Mouse (Mus musculus) limb, embryonic 15.5 days (tissue): Measurements from ENCODE around the gene Hyal3. TPM values are rescaled to one million over a fixed set of nuclear protein-coding genes. Genes with fewer than 3 reads are reported as not detected.

Source experiments
- ATAC-seq: fragments of 200-750 bp; cut with Nextera tagmentation; 2 replicates; pipeline ENCODE4 v1.8.0; 2017; ENCODE audit warnings: low read depth, moderate TSS enrichment; ENCODE audit not compliant: insufficient number of reproducible peaks, low FRiP score, low TSS enrichment
- H3K27ac ChIP-seq: fragments of 300-500 bp; sonication (generic); 2 replicates; pipeline ENCODE4 v1.5.1; 2015; ENCODE audit warnings: moderate library complexity, mild to moderate bottlenecking, inconsistent platforms
- H3K27me3 ChIP-seq: fragments of 300-500 bp; sonication (generic); 2 replicates; pipeline ENCODE4 v1.6.1; 2015; ENCODE audit warnings: inconsistent platforms
- H3K36me3 ChIP-seq: fragments of 300-500 bp; sonication (generic); 2 replicates; pipeline ENCODE4 v1.6.1; 2015; ENCODE audit warnings: inconsistent platforms
- H3K4me1 ChIP-seq: fragments of 300-500 bp; sonication (generic); 2 replicates; pipeline ENCODE4 v1.6.1; 2015; ENCODE audit warnings: inconsistent platforms
- H3K4me2 ChIP-seq: fragments of 300-500 bp; sonication (generic); 2 replicates; pipeline ENCODE4 v1.6.1; 2015; ENCODE audit warnings: mild to moderate bottlenecking, inconsistent platforms
- H3K4me3 ChIP-seq: fragments of 300-500 bp; sonication (generic); 2 replicates; pipeline ENCODE4 v1.5.1; 2015; ENCODE audit warnings: mild to moderate bottlenecking, inconsistent platforms
- H3K9ac ChIP-seq: fragments of 300-500 bp; sonication (generic); 2 replicates; pipeline ENCODE4 v1.6.1; 2015; ENCODE audit warnings: inconsistent platforms
- H3K9me3 ChIP-seq: fragments of 300-500 bp; sonication (generic); 2 replicates; pipeline ENCODE4 v1.6.1; 2016; ENCODE audit warnings: inconsistent platforms
- WGBS: fragments of 180-500 bp; shearing (Covaris S2); methylation state at CpG from one replicate; pipeline ENCODE4 v1.1.7; 2015; 5-methylcytosine and 5-hydroxymethylcytosine counted together
- polyA plus RNA-seq: library from polyadenylated mRNA; unstranded; fragments of >200 nt; fragmentation: Nextera tagmentation; extraction: Ambion mirVana; gene quantifications from 2 replicates; pipeline ENCODE4 v1.2.1, GENCODE M21; 2015

Hyal3 gene
- polyA plus RNA-seq, 1 experiment from 2014 or later, result 1.6 TPM

DNA sequence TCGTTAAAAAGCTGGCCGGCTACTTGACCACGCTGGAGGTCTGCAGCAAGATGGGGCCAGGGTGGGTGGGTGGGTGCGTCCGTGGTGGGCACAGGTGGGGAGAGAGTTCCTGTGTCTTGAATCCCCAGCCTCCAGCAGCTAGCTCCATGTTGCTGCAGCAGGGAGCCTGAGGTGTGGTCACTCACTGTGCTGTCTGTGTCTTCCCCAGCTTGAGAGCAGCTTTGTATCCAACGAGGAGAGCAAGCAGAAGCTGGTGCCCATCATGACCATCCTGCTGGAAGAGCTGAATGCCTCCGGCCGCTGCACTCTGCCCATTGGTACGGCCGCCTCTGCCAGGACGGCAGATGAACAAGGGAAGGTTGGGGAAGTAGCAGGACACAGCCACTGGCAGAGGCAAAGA, 37.3 kb upstream of the Hyal3 start:
- Histone ChIP-seq H3K4me1 (peaks cover 51% of the 10 kb centered on the region), H3K4me3 (no peak overlapping the region), H3K36me3 (peaks cover 42% of the 10 kb centered on the region), H3K9me3 (no peaks in the 10 kb centered on the region), H3K27me3 (no peaks in the 10 kb centered on the region), H3K4me2 (no peak overlapping the region), H3K27ac (no peak overlapping the region), H3K9ac (no peak overlapping the region)
- ATAC-seq, result no peak
- 80% methylated on average over 11 of the region's 11 CpGs for WGBS

- no peaks in the 10 kb centered on the region for H3K27me3 ChIP-seq
- no peak overlapping the region for H3K9ac ChIP-seq
- peaks cover 33% of the 10 kb centered on the region for H3K36me3 ChIP-seq
- ATAC-seq, result no peak
- H3K4me1 ChIP-seq, result peaks cover 51% of the 10 kb centered on the region
- no peak overlapping the region for H3K4me3 ChIP-seq
- H3K9me3 ChIP-seq, result no peaks in the 10 kb centered on the region
- no peak overlapping the region for H3K4me2 ChIP-seq
- H3K27ac ChIP-seq, result no peak overlapping the region
- WGBS, result 92% methylated on average over 17 of the region's 17 CpGs
Measured at GRCm38 (mm10) chr9:107544196-107544700, 36.4 kb upstream of the Hyal3 start.

GRCm38 (mm10) chr9:107544729-107545128, 35.9 kb upstream of the Hyal3 start:
- no peak overlapping the region for H3K9ac ChIP-seq

DNA sequence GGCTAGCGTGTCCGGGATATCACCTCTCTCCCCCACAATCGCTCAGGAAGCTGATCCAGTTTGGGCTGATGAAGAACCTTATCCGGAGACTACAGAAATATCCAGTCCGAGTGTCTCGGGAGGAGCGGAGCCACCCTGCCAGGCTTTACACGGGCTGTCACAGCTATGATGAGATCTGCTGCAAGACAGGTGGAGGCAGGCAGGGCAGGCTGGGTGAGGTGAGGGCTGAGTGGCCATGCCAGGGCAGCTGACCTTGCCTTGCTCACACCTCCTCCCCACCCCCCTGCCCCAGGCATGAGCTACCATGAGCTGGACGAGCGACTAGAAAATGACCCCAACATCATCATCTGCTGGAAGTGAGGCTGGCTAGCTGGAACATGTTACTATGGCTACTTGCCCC, 35.4 kb upstream of the Hyal3 start:
- Histone ChIP-seq H3K4me1 (peaks cover 54% of the 10 kb centered on the region), H3K27me3 (no peaks in the 10 kb centered on the region)

More at GRCm38 (mm10) chr9:107544729-107545128, 35.9 kb upstream of the Hyal3 start:
- Histone ChIP-seq H3K4me2 (no peak overlapping the region), H3K27me3 (no peaks in the 10 kb centered on the region), H3K36me3 (peaks cover 28% of the 10 kb centered on the region), H3K9me3 (no peaks in the 10 kb centered on the region), H3K4me1 (peaks cover 53% of the 10 kb centered on the region), H3K27ac (no peak overlapping the region), H3K4me3 (no peak overlapping the region)
- ATAC-seq, result no peak
- WGBS, result 91% methylated on average over 12 of the region's 12 CpGs

GRCm38 (mm10) chr9:107545602-107546001, 35.0 kb upstream of the Hyal3 start:
- Histone ChIP-seq H3K4me2 (no peak overlapping the region), H3K9me3 (no peaks in the 10 kb centered on the region), H3K4me1 (peaks cover 57% of the 10 kb centered on the region), H3K9ac (no peak overlapping the region), H3K4me3 (no peak overlapping the region), H3K36me3 (peaks cover 21% of the 10 kb centered on the region), H3K27me3 (no peaks in the 10 kb centered on the region), H3K27ac (no peak overlapping the region)
- WGBS, result 10% methylated on average over 3 of the region's 3 CpGs
- no peak for ATAC-seq

More for the DNA sequence above, 35.4 kb upstream of the Hyal3 start:
- no peak overlapping the region for H3K4me3 ChIP-seq
- WGBS, result 80% methylated on average over 10 of the region's 10 CpGs
- no peak overlapping the region for H3K27ac ChIP-seq
- no peaks in the 10 kb centered on the region for H3K9me3 ChIP-seq
- no peak overlapping the region for H3K4me2 ChIP-seq
- H3K36me3 ChIP-seq, result peaks cover 23% of the 10 kb centered on the region
- no peak overlapping the region for H3K9ac ChIP-seq
- no peak for ATAC-seq

DNA sequence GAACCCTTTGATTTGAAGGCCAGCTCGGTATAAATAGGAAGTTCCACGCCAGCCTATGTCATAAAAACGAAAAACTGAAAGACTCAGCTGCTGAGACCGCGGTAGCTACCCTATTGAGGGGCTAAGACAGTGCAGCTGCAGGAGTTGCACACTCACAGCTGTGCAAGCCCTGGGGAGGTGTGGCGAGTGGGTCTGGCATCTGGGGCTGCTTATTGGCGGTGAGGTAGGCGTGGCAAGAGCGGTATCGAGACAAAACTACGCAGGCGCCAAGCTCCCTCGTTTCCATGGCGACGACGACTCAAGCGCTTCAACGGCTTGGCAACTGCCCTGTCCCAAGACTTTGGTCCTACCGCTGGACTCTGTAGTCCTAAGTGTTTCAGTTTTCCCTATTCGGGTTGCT, 33.6 kb upstream of the Hyal3 start, which contains the start of gene Zmynd10:
Zmynd10 (plus strand) TSS at position 273 of the 400 bp plus-strand sequence.
- 0 out of 2 replicates have a peak, but pooled peaks have one; percentile 28 for ATAC-seq

GRCm38 (mm10) chr9:107547957-107548356, 32.7 kb upstream of the Hyal3 start:
- Histone ChIP-seq H3K9ac (no peak overlapping the region), H3K27ac (no peak overlapping the region), H3K9me3 (no peaks in the 10 kb centered on the region), H3K4me3 (no peak overlapping the region), H3K27me3 (no peaks in the 10 kb centered on the region), H3K36me3 (peaks cover 21% of the 10 kb centered on the region), H3K4me1 (peaks cover 63% of the 10 kb centered on the region), H3K4me2 (no peak overlapping the region)
- ATAC-seq, result no peak
- WGBS, result 75% methylated on average over 5 of the region's 5 CpGs

More for the DNA sequence above, 33.6 kb upstream of the Hyal3 start, which contains the start of gene Zmynd10:
- Histone ChIP-seq H3K36me3 (peaks cover 21% of the 10 kb centered on the region), H3K4me2 (peak within 1 kb of the TSS; percentile 49), H3K27ac (peak within 1 kb of the TSS; percentile 52), H3K4me3 (peak within 1 kb of the TSS; percentile 19), H3K9ac (no peak within 1 kb of the TSS), H3K9me3 (no peaks in the 10 kb centered on the region), H3K27me3 (no peaks in the 10 kb centered on the region), H3K4me1 (peaks cover 61% of the 10 kb centered on the region)
- WGBS, result 1% methylated on average over 20 of the region's 20 CpGs

DNA sequence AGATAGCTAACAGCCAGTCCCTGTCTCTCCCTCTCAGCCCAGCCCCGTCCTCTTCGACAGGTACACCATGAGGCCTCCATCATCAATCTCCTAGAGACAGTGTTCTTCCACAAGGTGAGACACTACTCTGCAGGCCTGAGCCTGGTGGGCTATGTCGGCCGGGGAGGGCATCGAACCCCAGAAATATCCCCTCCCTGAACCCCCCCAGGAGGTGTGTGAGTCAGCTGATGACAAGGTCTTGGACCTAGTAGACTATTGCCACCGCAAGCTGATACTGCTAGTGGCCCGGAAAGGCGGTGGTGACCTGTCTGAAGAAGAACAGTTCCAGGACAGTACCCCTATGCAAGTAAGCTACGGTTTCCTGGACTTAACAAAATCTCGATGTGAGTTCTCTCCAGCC, 31.8 kb upstream of the Hyal3 start:
- no peak overlapping the region for H3K9ac ChIP-seq
- 88% methylated on average over 10 of the region's 10 CpGs for WGBS
- no peaks in the 10 kb centered on the region for H3K27me3 ChIP-seq
- ATAC-seq, result no peak
- H3K9me3 ChIP-seq, result no peaks in the 10 kb centered on the region
- no peak overlapping the region for H3K4me3 ChIP-seq
- peaks cover 69% of the 10 kb centered on the region for H3K4me1 ChIP-seq
- peaks cover 16% of the 10 kb centered on the region for H3K36me3 ChIP-seq
- no peak overlapping the region for H3K4me2 ChIP-seq
- H3K27ac ChIP-seq, result no peak overlapping the region

DNA sequence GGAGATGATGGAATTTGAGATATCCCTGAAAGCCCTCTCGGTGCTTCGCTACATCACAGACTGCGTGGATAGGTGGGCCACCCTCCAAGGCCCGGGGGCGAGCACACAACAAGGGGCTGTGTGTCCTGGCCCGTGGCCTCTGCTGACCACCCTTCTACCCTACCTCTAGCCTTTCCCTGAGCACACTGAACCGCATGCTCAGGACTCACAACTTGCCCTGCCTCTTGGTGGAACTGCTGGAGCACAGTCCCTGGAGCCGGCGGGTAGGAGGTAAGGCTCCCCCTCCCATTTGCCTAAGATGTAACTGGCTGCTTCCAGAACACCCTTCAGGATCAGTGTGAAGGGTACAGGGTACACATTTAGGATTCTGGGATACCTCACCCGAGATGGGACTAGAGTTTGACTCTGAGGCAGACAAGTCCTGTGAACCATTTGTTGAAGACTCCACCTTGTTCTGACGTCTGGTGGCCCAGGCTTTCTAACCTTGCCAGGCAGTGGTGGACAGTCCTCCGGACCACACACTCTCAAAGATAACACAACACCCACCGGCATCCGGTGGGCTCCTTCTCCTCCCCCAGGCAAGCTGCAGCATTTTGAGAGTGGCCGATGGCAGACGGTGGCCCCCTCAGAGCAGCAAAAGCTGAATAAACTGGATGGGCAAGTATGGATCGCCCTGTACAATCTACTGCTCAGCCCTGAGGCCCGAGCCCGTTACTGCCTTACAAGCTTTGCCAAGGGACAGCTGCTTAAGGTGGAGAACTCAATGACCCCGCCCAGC, 31.1 kb upstream of the Hyal3 start:
- ATAC-seq, result no peak
- Histone ChIP-seq H3K4me1 (peaks cover 72% of the 10 kb centered on the region), H3K27me3 (no peaks in the 10 kb centered on the region), H3K4me3 (no peak overlapping the region), H3K36me3 (peaks cover 10% of the 10 kb centered on the region), H3K9ac (no peak overlapping the region), H3K27ac (no peak overlapping the region), H3K9me3 (no peaks in the 10 kb centered on the region), H3K4me2 (no peak overlapping the region)
- WGBS, result 77% methylated on average over 20 of the region's 20 CpGs

DNA sequence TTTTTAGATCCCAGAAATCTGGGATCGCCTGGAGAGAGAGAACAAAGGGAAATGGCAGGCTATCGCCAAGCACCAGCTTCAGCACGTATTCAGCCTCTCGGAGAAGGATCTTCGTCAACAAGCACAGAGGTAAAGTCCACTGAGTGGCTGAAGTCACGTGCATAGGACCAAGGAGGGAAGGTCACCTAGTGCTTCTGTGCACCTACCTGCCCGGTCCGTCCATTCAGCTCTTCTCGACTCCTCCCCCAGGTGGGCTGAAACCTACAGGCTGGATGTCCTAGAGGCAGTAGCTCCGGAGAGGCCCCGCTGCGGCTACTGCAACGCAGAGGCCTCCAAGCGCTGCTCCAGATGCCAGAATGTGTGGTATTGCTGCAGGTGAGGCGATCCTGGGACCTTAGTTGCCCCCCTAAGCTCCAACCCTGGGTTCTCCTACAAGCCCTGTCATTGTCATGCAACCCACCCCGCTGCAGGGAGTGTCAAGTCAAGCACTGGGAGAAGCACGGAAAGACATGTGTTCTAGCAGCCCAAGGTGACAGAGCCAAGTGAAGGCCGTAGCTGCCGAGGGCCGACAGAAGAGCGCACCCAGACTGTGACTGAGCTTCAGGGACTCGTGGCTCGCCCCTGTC, 30.0 kb upstream of the Hyal3 start:
- no peaks in the 10 kb centered on the region for H3K27me3 ChIP-seq
- no peak for ATAC-seq
- peak overlapping the region; percentile 72 for H3K4me3 ChIP-seq
- H3K9ac ChIP-seq, result peak overlapping the region; percentile 55; the same call in 1 of the 2 replicates
- no peaks in the 10 kb centered on the region for H3K36me3 ChIP-seq
- H3K9me3 ChIP-seq, result no peaks in the 10 kb centered on the region
- H3K27ac ChIP-seq, result peak overlapping the region; percentile 97
- H3K4me1 ChIP-seq, result peaks cover 67% of the 10 kb centered on the region
- H3K4me2 ChIP-seq, result peak overlapping the region; percentile 89
- WGBS, result 33% methylated on average over 23 of the region's 23 CpGs

DNA sequence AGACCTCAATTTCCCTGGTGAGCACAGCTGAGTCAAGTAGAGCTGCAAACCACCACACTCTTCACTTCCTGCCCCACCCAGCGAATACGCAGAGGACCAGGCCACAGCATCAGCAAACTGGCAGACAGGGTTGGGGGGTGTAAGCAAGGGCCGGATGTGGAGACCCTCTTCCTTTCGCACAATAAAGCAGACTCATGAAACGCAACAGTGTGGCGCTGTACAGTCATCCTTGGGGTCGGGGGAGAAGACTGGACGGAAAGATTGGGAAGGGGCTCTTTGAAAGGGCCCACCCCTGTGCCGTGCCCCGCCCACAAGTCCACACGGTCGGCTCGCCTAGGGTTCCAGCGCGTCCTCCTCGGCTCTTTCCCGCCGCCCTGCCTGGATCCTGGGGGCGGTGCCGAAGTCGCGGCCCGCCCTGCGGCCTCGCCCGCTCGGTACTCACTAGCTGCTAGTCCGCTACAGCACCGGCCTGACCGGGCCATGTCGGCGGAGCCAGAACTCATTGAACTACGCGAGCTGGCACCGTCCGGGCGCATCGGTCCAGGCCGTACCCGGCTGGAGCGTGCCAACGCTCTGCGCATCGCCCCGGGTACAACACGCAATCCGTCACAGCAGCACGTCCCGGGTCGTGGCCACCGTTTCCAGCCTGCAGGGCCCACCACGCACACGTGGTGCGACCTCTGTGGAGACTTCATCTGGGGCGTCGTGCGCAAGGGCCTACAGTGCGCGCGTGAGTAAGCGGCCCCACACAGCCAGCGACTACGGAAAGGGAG, 29.3 kb upstream of the Hyal3 start, which contains the start of gene Rassf1:
Rassf1 (plus strand) TSS at position 439 of the 773 bp plus-strand sequence.
- Histone ChIP-seq H3K9ac (peak within 1 kb of the TSS; percentile 55), H3K4me1 (peaks cover 72% of the 10 kb centered on the region)
- 1% methylated on average over 62 of the region's 63 CpGs for WGBS

More for the DNA sequence above, 29.3 kb upstream of the Hyal3 start, which contains the start of gene Rassf1:
- Histone ChIP-seq H3K27me3 (no peaks in the 10 kb centered on the region), H3K9me3 (no peaks in the 10 kb centered on the region), H3K27ac (peak within 1 kb of the TSS; percentile 97), H3K4me3 (peak within 1 kb of the TSS; percentile 72), H3K4me2 (peak within 1 kb of the TSS; percentile 89), H3K36me3 (no peaks in the 10 kb centered on the region)
- ATAC-seq, result peak; percentile 53
